Mouse (Mus musculus) liver, embryonic 14.5 days (tissue): Measurements from ENCODE around the gene Tnfsf12.

ENCODE experiments used
- CTCF ChIP-seq: IDR thresholded peaks from 2 replicates; pipeline ENCODE4 v1.5.1; 2016; ENCODE audit warnings: antibody characterized with exemption, low read depth, control low read depth
- EP300 ChIP-seq: IDR thresholded peaks from 2 replicates; pipeline ENCODE4 v1.6.1; 2016; ENCODE audit warnings: antibody characterized with exemption, low read depth

DNA sequence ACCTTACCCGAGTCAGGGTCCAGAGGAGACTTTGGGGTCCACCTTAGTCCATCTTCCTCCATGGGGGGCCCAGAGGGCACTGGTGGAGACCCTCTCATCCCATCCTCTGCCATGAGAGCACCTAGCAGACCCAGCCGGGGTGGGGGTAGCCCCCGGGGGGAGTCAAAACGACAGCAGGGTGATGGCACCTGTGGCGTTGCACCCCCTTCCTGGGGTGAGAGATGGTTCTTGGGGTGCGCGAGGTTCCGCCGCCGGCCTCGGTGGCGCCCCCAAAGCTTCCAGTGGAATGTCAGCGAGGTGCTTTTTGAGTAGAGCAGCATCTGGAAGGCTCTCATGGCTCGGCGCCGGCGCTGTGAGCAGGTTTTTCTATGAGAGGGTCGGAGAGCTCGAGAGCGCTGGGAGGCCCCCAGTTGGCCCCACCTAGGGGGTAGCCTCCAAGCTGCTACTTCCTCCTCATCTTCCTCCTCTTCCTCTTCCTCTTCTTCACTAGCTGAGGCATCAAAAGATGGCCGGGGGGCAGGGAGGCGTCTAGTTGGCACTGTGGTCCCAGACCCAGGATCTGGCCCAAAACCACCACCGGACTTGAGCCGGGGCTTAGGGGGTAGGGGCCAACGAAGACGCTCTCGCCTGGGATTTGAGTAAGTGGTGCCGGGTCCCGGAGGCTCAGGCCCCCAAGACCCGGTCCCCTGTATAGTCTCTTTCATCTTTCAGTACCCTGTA is 15.4 kb downstream of the Tnfsf12 start:
- TF ChIP-seq CTCF (0 out of 2 replicates have a peak, but pooled peaks have one; percentile 3), EP300 (no peak)
